Mouse (Mus musculus) lung, embryonic 16.5 days (tissue): ENCODE measurements around the gene Ezh1. TPM values are rescaled to one million over a fixed set of nuclear protein-coding genes. Genes with fewer than 3 reads are reported as not detected.

ENCODE experiments used
- ATAC-seq: fragments of 200-750 bp; cut with Nextera tagmentation; 2 replicates; pipeline ENCODE4 v1.8.0; 2017; ENCODE audit warnings: low read depth, mild to moderate bottlenecking, moderate library complexity
- H3K27ac ChIP-seq: fragments of 300-500 bp; sonication (generic); 2 replicates; pipeline ENCODE4 v1.5.1; 2014; ENCODE audit warnings: mild to moderate bottlenecking, control low read depth, low read length
- H3K27me3 ChIP-seq: fragments of 300-500 bp; sonication (generic); 2 replicates; pipeline ENCODE4 v1.6.1; 2014; ENCODE audit warnings: low read depth, low read length, mixed read lengths; ENCODE audit not compliant: control insufficient read depth, insufficient read depth
- H3K36me3 ChIP-seq: fragments of 300-500 bp; sonication (generic); 2 replicates; pipeline ENCODE4 v1.6.1; 2014; ENCODE audit warnings: low read length; ENCODE audit not compliant: control insufficient read depth, insufficient read depth
- H3K4me1 ChIP-seq: fragments of 300-500 bp; sonication (generic); replicated peaks from 2 replicates; pipeline ENCODE4 v1.6.1; 2014; ENCODE audit warnings: low read length, mixed read lengths; ENCODE audit not compliant: control insufficient read depth, insufficient read depth
- H3K4me2 ChIP-seq: fragments of 300-500 bp; sonication (generic); 2 replicates; pipeline ENCODE4 v1.6.1; 2014; ENCODE audit warnings: low read depth, low read length, control low read depth
- H3K4me3 ChIP-seq: fragments of 300-500 bp; sonication (generic); 2 replicates; pipeline ENCODE4 v1.5.1; 2014; ENCODE audit warnings: mild to moderate bottlenecking, low read length, control low read depth
- H3K9ac ChIP-seq: fragments of 300-500 bp; sonication (generic); 2 replicates; pipeline ENCODE4 v1.6.1; 2014; ENCODE audit warnings: low read length, control low read depth
- H3K9me3 ChIP-seq: fragments of 300-500 bp; sonication (generic); 2 replicates; pipeline ENCODE4 v1.6.1; 2016; ENCODE audit warnings: low read length; ENCODE audit not compliant: control insufficient read depth
- WGBS: fragments of 180-500 bp; shearing (Covaris S2); extraction: QIAGEN DNeasy Blood & Tissue Kit; methylation state at CpG from one replicate; pipeline ENCODE4 v1.1.7; 2014; 5-methylcytosine and 5-hydroxymethylcytosine counted together
- polyA plus RNA-seq: library from polyadenylated mRNA; unstranded; fragments of >200 nt; fragmentation: Nextera tagmentation; extraction: Ambion mirVana; gene quantifications from 2 replicates; pipeline ENCODE4 v1.2.1, GENCODE M21; 2015

Ezh1 gene
- polyA plus RNA-seq, 1 experiment from 2014 or later, result 20.8 TPM

DNA sequence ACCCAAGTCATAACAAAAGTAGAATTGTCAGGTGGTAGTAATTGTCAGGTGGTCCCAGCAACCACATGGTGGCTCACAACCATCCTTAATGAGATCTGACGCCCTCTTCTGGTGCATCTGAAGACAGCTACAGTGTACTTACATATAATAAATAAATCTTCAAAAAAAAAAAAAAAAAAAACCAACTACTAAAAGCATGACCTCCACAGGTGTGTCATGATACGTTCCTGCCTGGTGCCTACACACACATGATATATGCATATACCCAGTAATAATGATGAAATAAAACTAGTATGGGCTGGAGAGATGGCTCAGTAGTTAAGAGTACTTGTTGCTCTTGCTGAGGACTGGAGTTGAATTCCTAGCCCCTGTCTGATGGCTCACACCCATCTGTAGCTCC, 75.2 kb downstream of the Ezh1 start:
- no peak overlapping the region for H3K27ac ChIP-seq
- WGBS, result 54% methylated on average over 2 of the region's 2 CpGs
- ATAC-seq, result no peak
- no peaks in the 10 kb centered on the region for H3K36me3 ChIP-seq
- no peak overlapping the region for H3K4me2 ChIP-seq
- H3K9me3 ChIP-seq, result no peaks in the 10 kb centered on the region
- no peak overlapping the region for H3K9ac ChIP-seq
- peaks cover 17% of the 10 kb centered on the region for H3K4me1 ChIP-seq
- no peak overlapping the region for H3K4me3 ChIP-seq
- no peaks in the 10 kb centered on the region for H3K27me3 ChIP-seq

GRCm38 (mm10) chr11:101149178-101150105, 76.8 kb downstream of the Ezh1 start:
- H3K27me3 ChIP-seq, result no peaks in the 10 kb centered on the region
- ATAC-seq, result peak; percentile 74
- no peak overlapping the region for H3K4me3 ChIP-seq
- 31% methylated on average over 9 of the region's 9 CpGs for WGBS
- 0 out of 2 replicates have a peak overlapping the region, but pooled peaks have one; percentile 17 for H3K4me2 ChIP-seq
- peaks cover 12% of the 10 kb centered on the region for H3K4me1 ChIP-seq
- no peaks in the 10 kb centered on the region for H3K36me3 ChIP-seq
- no peaks in the 10 kb centered on the region for H3K9me3 ChIP-seq
- peak overlapping the region; percentile 63 for H3K27ac ChIP-seq
- H3K9ac ChIP-seq, result peak overlapping the region; percentile 44

DNA sequence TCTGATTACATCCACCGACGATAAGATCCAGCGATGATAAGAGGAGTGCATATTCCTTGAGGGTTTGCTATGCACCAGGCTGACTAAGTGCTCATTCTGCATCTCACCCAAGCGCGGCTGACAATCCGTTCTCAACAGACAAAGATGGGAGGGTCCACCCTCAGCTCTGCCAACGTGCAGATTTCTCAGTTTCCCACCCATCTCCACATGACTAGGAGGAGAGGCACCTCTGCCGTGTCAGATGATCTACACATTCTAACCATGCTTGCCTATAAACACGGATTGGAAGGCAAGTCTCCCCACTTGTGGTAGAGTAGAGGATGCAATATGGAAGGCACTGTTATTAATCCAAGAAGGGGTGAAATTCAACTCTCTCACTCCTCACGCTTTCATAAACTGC, 77.5 kb downstream of the Ezh1 start:
- 66% methylated on average over 10 of the region's 10 CpGs for WGBS
- H3K27ac ChIP-seq, result peak overlapping the region; percentile 63
- H3K36me3 ChIP-seq, result no peaks in the 10 kb centered on the region
- no peak overlapping the region for H3K4me2 ChIP-seq
- H3K4me3 ChIP-seq, result no peak overlapping the region
- H3K9ac ChIP-seq, result peak overlapping the region; percentile 44; the same call in 1 of the 2 replicates
- H3K4me1 ChIP-seq, result peaks cover 16% of the 10 kb centered on the region
- ATAC-seq, result no peak
- no peaks in the 10 kb centered on the region for H3K9me3 ChIP-seq
- no peaks in the 10 kb centered on the region for H3K27me3 ChIP-seq

GRCm38 (mm10) chr11:101146377-101146776, 79.9 kb downstream of the Ezh1 start:
- WGBS, result 33% methylated on average over 10 of the region's 10 CpGs
- H3K36me3 ChIP-seq, result no peaks in the 10 kb centered on the region
- H3K9ac ChIP-seq, result no peak overlapping the region
- no peak overlapping the region for H3K4me2 ChIP-seq
- H3K4me1 ChIP-seq, result peaks cover 17% of the 10 kb centered on the region
- no peak for ATAC-seq
- no peak overlapping the region for H3K27ac ChIP-seq
- no peak overlapping the region for H3K4me3 ChIP-seq
- H3K9me3 ChIP-seq, result no peaks in the 10 kb centered on the region
- no peaks in the 10 kb centered on the region for H3K27me3 ChIP-seq

DNA sequence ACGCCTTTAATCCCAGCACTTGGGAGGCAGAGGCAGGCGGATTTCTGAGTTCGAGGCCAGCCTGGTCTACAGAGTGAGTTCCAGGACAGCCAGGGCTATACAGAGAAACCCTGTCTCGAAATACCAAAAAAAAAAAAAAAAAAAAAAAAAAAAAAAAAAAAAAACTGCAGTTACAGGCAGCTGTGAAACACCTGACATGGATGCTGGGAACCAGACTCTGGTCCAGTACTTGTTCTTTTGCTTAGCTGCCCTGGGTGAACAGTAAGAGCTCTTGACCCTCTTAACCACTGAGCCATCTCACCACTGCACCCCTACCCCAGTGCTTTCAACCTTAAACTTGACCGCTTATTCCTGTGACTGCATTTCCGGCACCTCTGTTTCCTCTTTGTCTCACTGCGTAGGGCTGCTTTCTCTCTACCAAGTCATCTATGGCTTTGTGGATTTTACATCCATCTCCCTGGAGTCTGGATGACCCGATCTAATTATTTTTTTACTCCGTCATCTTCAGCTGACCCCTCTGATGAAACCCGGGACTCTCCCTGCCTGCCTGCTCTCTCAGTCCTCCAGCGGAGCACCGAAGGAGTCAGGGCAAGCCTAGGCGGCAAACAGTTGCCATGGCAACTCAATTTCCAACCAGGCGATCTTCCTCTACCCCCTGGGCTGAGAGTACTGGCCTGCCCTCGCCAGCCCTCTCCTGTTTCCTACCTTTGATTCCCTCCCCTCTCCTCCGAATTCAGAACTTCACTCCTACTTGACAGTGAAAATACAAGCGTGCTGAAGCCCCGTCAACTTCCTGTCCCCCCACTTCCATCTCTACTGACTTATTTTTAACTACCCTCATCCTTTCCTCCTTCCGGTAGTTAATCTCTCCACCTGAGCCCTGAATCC, 82.7 kb downstream of the Ezh1 start:
- Histone ChIP-seq H3K9ac (peak overlapping the region; percentile 52), H3K4me1 (peaks cover 7% of the 10 kb centered on the region), H3K4me2 (peak overlapping the region; percentile 59), H3K27me3 (no peaks in the 10 kb centered on the region), H3K27ac (no peak overlapping the region), H3K36me3 (no peaks in the 10 kb centered on the region), H3K9me3 (no peaks in the 10 kb centered on the region), H3K4me3 (peak overlapping the region; percentile 37)
- peak; percentile 49; the same call in 1 of the 2 replicates for ATAC-seq
- WGBS, result 22% methylated on average over 19 of the region's 19 CpGs

- WGBS, result 80% methylated on average over 10 of the region's 10 CpGs
- Histone ChIP-seq H3K27ac (no peak overlapping the region), H3K36me3 (no peaks in the 10 kb centered on the region), H3K4me1 (peaks cover 7% of the 10 kb centered on the region), H3K4me3 (no peak overlapping the region), H3K27me3 (no peaks in the 10 kb centered on the region), H3K9ac (no peak overlapping the region), H3K4me2 (no peak overlapping the region), H3K9me3 (no peaks in the 10 kb centered on the region)
- ATAC-seq, result no peak
Measured at GRCm38 (mm10) chr11:101142215-101142967, 83.9 kb downstream of the Ezh1 start.

Other genes starting within 250 kb of the Ezh1 start
- 36.7 and 36.9 TPM in 2 replicates for gene Atp6v0a1, start 217.0 kb downstream of the Ezh1 start, polyA plus RNA-seq
- 20.6 and 23.1 TPM in 2 replicates for gene Naglu, start 156.5 kb downstream of the Ezh1 start, polyA plus RNA-seq
- gene Hsd17b1, start 148.1 kb downstream of the Ezh1 start, polyA plus RNA-seq, result 0.15 and 0.19 TPM in 2 replicates
- 39.7 and 45.1 TPM in 2 replicates for gene Coasy, start 143.9 kb downstream of the Ezh1 start, polyA plus RNA-seq
- gene Mlx, start 139.2 kb downstream of the Ezh1 start, polyA plus RNA-seq, result 41.3 and 60.3 TPM in 2 replicates
- 29.3 and 32.3 TPM in 2 replicates for gene Psmc3ip, start 131.0 kb downstream of the Ezh1 start, polyA plus RNA-seq
- gene Retreg3, start 106.6 kb downstream of the Ezh1 start, polyA plus RNA-seq, result 18.4 and 19.6 TPM in 2 replicates
- 70.6 and 82.1 TPM in 2 replicates for gene Tubg1, start 106.5 kb downstream of the Ezh1 start, polyA plus RNA-seq
- gene Tubg2, start 70.6 kb downstream of the Ezh1 start, polyA plus RNA-seq, result 3.1 TPM in 2 replicates
- gene Cntnap1, start 55.9 kb downstream of the Ezh1 start, polyA plus RNA-seq, result 1.1 and 1.2 TPM in 2 replicates
- 17.0 and 17.1 TPM in 2 replicates for gene Plekhh3, start 55.1 kb downstream of the Ezh1 start, polyA plus RNA-seq
- 0.23 and 0.35 TPM in 2 replicates for gene Ccr10, start 51.0 kb downstream of the Ezh1 start, polyA plus RNA-seq
- gene Ramp2, start 19.6 kb upstream of the Ezh1 start, polyA plus RNA-seq, result 312 and 337 TPM in 2 replicates
- 132 and 135 TPM in 2 replicates for gene Vps25, start 27.2 kb upstream of the Ezh1 start, polyA plus RNA-seq
- 5.3 and 5.8 TPM in 2 replicates for gene Wnk4, start 34.1 kb upstream of the Ezh1 start, polyA plus RNA-seq
- 1.9 and 3.2 TPM in 2 replicates for gene Cntd1, start 52.5 kb upstream of the Ezh1 start, polyA plus RNA-seq
- gene Coa3, start 52.7 kb upstream of the Ezh1 start, polyA plus RNA-seq, result 184 and 187 TPM in 2 replicates
- 136 and 151 TPM in 2 replicates for gene Becn1, start 75.8 kb upstream of the Ezh1 start, polyA plus RNA-seq
- 94.0 and 101 TPM in 2 replicates for gene Psme3, start 89.8 kb upstream of the Ezh1 start, polyA plus RNA-seq
- 0.92 and 1.2 TPM in 2 replicates for gene Aoc2, start 98.6 kb upstream of the Ezh1 start, polyA plus RNA-seq
- 1.9 and 2.2 TPM in 2 replicates for gene Aoc3, start 104.1 kb upstream of the Ezh1 start, polyA plus RNA-seq
- not detected in 2 replicates for gene G6pc, start 141.1 kb upstream of the Ezh1 start, polyA plus RNA-seq
- 63.9 and 67.2 TPM in 2 replicates for gene Aarsd1, start 191.2 kb upstream of the Ezh1 start, polyA plus RNA-seq
- gene Gm27029, start 198.3 kb upstream of the Ezh1 start, polyA plus RNA-seq, result 7.5 and 10.1 TPM in 2 replicates
- gene Rundc1, start 198.6 kb upstream of the Ezh1 start, polyA plus RNA-seq, result 19.9 and 21.0 TPM in 2 replicates
- gene Ptges3l, start 198.9 kb upstream of the Ezh1 start, polyA plus RNA-seq, result 12.5 and 13.9 TPM in 2 replicates
- gene Rpl27, start 215.8 kb upstream of the Ezh1 start, polyA plus RNA-seq, result 273 and 291 TPM in 2 replicates
- gene Ifi35, start 221.9 kb upstream of the Ezh1 start, polyA plus RNA-seq, result 27.3 and 29.1 TPM in 2 replicates
- gene Rnd2, start 238.5 kb upstream of the Ezh1 start, polyA plus RNA-seq, result 6.7 and 7.6 TPM in 2 replicates
- 50.2 and 52.0 TPM in 2 replicates for gene Vat1, start 239.8 kb upstream of the Ezh1 start, polyA plus RNA-seq